Mouse (Mus musculus): Measurements from ENCODE around the gene Fry. TPM values are rescaled to one million over a fixed set of nuclear protein-coding genes. Genes with fewer than 3 reads are reported as not detected.

Fry gene
- polyA plus RNA-seq, 1 experiment: 10.1 TPM

GRCm38 (mm10) chr5:150229086-150229485 is 110.6 kb downstream of the Fry start:
- no peak overlapping the region for H3K27ac ChIP-seq (ENCODE audit: insufficient read depth, low read depth, low read length)
- TF ChIP-seq POLR2A (IDR thresholded peaks at IDR 0.05; ENCODE audit: borderline replicate concordance, low read depth, low read length) (no peak), CTCF (IDR thresholded peaks at IDR 0.05; ENCODE audit: low read depth, low read length) (no peak)
- H3K4me1 ChIP-seq (ENCODE audit: control insufficient read depth, insufficient read depth, low read length): peaks cover 2% of the 10 kb centered on the region; the same call in 1 of the 2 replicates
- H3K4me3 ChIP-seq (ENCODE audit: insufficient read depth, low read length): no peak overlapping the region

GRCm38 (mm10) chr5:150229776-150230175 is 111.3 kb downstream of the Fry start:
- Histone ChIP-seq H3K4me3 (ENCODE audit: insufficient read depth, low read length) (no peak overlapping the region), H3K27ac (ENCODE audit: insufficient read depth, low read depth, low read length) (no peak overlapping the region), H3K4me1 (ENCODE audit: control insufficient read depth, insufficient read depth, low read length) (peaks cover 2% of the 10 kb centered on the region; the same call in 1 of the 2 replicates)
- TF ChIP-seq CTCF (IDR thresholded peaks at IDR 0.05; ENCODE audit: low read depth, low read length) (peak; percentile 23; the same call in 1 of the 2 replicates), POLR2A (IDR thresholded peaks at IDR 0.05; ENCODE audit: borderline replicate concordance, low read depth, low read length) (no peak)

- Histone ChIP-seq H3K4me1 (ENCODE audit: control insufficient read depth, insufficient read depth, low read length) (peaks cover 2% of the 10 kb centered on the region; the same call in 1 of the 2 replicates), H3K27ac (ENCODE audit: insufficient read depth, low read depth, low read length) (no peak overlapping the region), H3K4me3 (ENCODE audit: insufficient read depth, low read length) (no peak overlapping the region)
- TF ChIP-seq CTCF (IDR thresholded peaks at IDR 0.05; ENCODE audit: low read depth, low read length): no peak
- no peak for TF ChIP-seq POLR2A (IDR thresholded peaks at IDR 0.05; ENCODE audit: borderline replicate concordance, low read depth, low read length)
Observed at GRCm38 (mm10) chr5:150232159-150233150, 114.0 kb downstream of the Fry start.

- no peak overlapping the region for H3K4me3 ChIP-seq (ENCODE audit: insufficient read depth, low read length)
- no peak overlapping the region for H3K27ac ChIP-seq (ENCODE audit: insufficient read depth, low read depth, low read length)
- TF ChIP-seq POLR2A (IDR thresholded peaks at IDR 0.05; ENCODE audit: borderline replicate concordance, low read depth, low read length): no peak
- TF ChIP-seq CTCF (IDR thresholded peaks at IDR 0.05; ENCODE audit: low read depth, low read length): peak; percentile 46; the same call in 1 of the 2 replicates
- peaks cover 2% of the 10 kb centered on the region; the same call in 1 of the 2 replicates for H3K4me1 ChIP-seq (ENCODE audit: control insufficient read depth, insufficient read depth, low read length)
Observed at GRCm38 (mm10) chr5:150233154-150233886, 114.9 kb downstream of the Fry start.

- H3K4me1 ChIP-seq (ENCODE audit: control insufficient read depth, insufficient read depth, low read length): peaks cover 2% of the 10 kb centered on the region; the same call in 1 of the 2 replicates
Observed at GRCm38 (mm10) chr5:150235931-150236330, 117.5 kb downstream of the Fry start.

GRCm38 (mm10) chr5:150236597-150236996 is 118.2 kb downstream of the Fry start:
- H3K27ac ChIP-seq (ENCODE audit: insufficient read depth, low read depth, low read length): no peak overlapping the region
- TF ChIP-seq POLR2A (IDR thresholded peaks at IDR 0.05; ENCODE audit: borderline replicate concordance, low read depth, low read length): no peak
- no peak for TF ChIP-seq CTCF (IDR thresholded peaks at IDR 0.05; ENCODE audit: low read depth, low read length)
- H3K4me3 ChIP-seq (ENCODE audit: insufficient read depth, low read length): no peak overlapping the region
- peaks cover 2% of the 10 kb centered on the region; the same call in 1 of the 2 replicates for H3K4me1 ChIP-seq (ENCODE audit: control insufficient read depth, insufficient read depth, low read length)

More at GRCm38 (mm10) chr5:150235931-150236330, 117.5 kb downstream of the Fry start:
- TF ChIP-seq CTCF (IDR thresholded peaks at IDR 0.05; ENCODE audit: low read depth, low read length) (no peak), POLR2A (IDR thresholded peaks at IDR 0.05; ENCODE audit: borderline replicate concordance, low read depth, low read length) (no peak)
- no peak overlapping the region for H3K27ac ChIP-seq (ENCODE audit: insufficient read depth, low read depth, low read length)
- H3K4me3 ChIP-seq (ENCODE audit: insufficient read depth, low read length): no peak overlapping the region

- peaks cover 14% of the 10 kb centered on the region for H3K4me1 ChIP-seq (ENCODE audit: control insufficient read depth, insufficient read depth, low read length)
- H3K27ac ChIP-seq (ENCODE audit: insufficient read depth, low read depth, low read length): no peak overlapping the region
- no peak overlapping the region for H3K4me3 ChIP-seq (ENCODE audit: insufficient read depth, low read length)
- TF ChIP-seq CTCF (IDR thresholded peaks at IDR 0.05; ENCODE audit: low read depth, low read length) (no peak), POLR2A (IDR thresholded peaks at IDR 0.05; ENCODE audit: borderline replicate concordance, low read depth, low read length) (no peak)
Observed at GRCm38 (mm10) chr5:150241638-150242037, 123.2 kb downstream of the Fry start.

- no peak overlapping the region for H3K27ac ChIP-seq (ENCODE audit: insufficient read depth, low read depth, low read length)
- no peak overlapping the region for H3K4me3 ChIP-seq (ENCODE audit: insufficient read depth, low read length)
- TF ChIP-seq POLR2A (IDR thresholded peaks at IDR 0.05; ENCODE audit: borderline replicate concordance, low read depth, low read length) (no peak), CTCF (IDR thresholded peaks at IDR 0.05; ENCODE audit: low read depth, low read length) (peak; percentile 16; the same call in 1 of the 2 replicates)
- peaks cover 14% of the 10 kb centered on the region for H3K4me1 ChIP-seq (ENCODE audit: control insufficient read depth, insufficient read depth, low read length)
Observed at GRCm38 (mm10) chr5:150246737-150247136, 128.3 kb downstream of the Fry start.

- H3K27ac ChIP-seq (ENCODE audit: insufficient read depth, low read depth, low read length): no peak overlapping the region
- H3K4me1 ChIP-seq (ENCODE audit: control insufficient read depth, insufficient read depth, low read length): peaks cover 8% of the 10 kb centered on the region
- H3K4me3 ChIP-seq (ENCODE audit: insufficient read depth, low read length): no peak overlapping the region
- no peak for TF ChIP-seq POLR2A (IDR thresholded peaks at IDR 0.05; ENCODE audit: borderline replicate concordance, low read depth, low read length)
- TF ChIP-seq CTCF (IDR thresholded peaks at IDR 0.05; ENCODE audit: low read depth, low read length): peak; percentile 44
Observed at GRCm38 (mm10) chr5:150257764-150258163, 139.3 kb downstream of the Fry start.

Measured in bone marrow macrophage, adult 2 months (primary cell).